Mouse (Mus musculus) layer of hippocampus, adult 2 months (tissue): ENCODE results near the gene Arhgap42. TPM values are rescaled to one million over a fixed set of nuclear protein-coding genes. Genes with fewer than 3 reads are reported as not detected.

Experiments
- DNase-seq, 2 experiments: peaks; one replicate each; pipeline ENCODE4 v3.0.0; 2022; ENCODE audit warnings: low spot score in 2 of 2
- H3K27ac ChIP-seq: fragments of 200-600 bp; 2 replicates; pipeline ENCODE4 v1.8.1; 2022
- H3K4me3 ChIP-seq: fragments of 200-600 bp; 2 replicates; pipeline ENCODE4 v1.8.1; 2022; ENCODE audit warnings: mild to moderate bottlenecking
- CTCF ChIP-seq: fragments of 200-600 bp; conservative IDR thresholded peaks from 2 replicates; pipeline ENCODE4 v1.8.1; 2022; ENCODE audit warnings: antibody characterized with exemption, mild to moderate bottlenecking, moderate library complexity
- total RNA-seq, 2 experiments: library from RNA; stranded (reverse); gene quantifications; 2 replicates each; pipeline ENCODE4 v1.2.3; 2021

Gene Arhgap42
- total RNA-seq, 2 experiments from 2014 or later = 7.5 to 8.1 TPM

GRCm38 (mm10) chr9:9229662-9230061, 9.2 kb downstream of the Arhgap42 start:
- no peak for TF ChIP-seq CTCF
- H3K4me3 ChIP-seq = no peak overlapping the region
- DNase-seq = no peak

DNA sequence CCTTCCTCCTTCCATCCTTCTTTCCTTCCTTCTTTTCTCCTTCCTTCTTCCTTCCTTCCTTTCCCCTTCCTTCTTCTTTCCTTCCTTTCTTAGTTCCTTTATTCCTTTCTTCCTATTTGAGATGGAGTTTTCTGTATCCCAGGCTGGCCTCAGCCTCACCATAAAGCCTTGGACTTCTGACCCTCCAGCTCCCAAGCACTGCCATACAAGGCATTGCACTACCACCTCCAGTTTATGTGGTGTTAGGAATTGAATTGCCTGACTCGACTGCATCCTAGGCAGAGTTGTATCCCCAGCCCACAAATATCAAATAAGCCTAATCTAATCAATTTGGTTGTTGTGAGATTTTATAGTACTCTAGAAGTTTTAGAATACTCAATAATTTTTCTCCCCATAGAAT, 14.1 kb downstream of the Arhgap42 start:
- no peak overlapping the region for H3K4me3 ChIP-seq
- no peak for DNase-seq
- TF ChIP-seq CTCF = no peak
- no peak overlapping the region for H3K27ac ChIP-seq

More at GRCm38 (mm10) chr9:9229662-9230061, 9.2 kb downstream of the Arhgap42 start:
- H3K27ac ChIP-seq = no peak overlapping the region

GRCm38 (mm10) chr9:9223384-9223783, 15.5 kb downstream of the Arhgap42 start:
- no peak for DNase-seq
- TF ChIP-seq CTCF = no peak
- H3K27ac ChIP-seq = no peak overlapping the region

DNA sequence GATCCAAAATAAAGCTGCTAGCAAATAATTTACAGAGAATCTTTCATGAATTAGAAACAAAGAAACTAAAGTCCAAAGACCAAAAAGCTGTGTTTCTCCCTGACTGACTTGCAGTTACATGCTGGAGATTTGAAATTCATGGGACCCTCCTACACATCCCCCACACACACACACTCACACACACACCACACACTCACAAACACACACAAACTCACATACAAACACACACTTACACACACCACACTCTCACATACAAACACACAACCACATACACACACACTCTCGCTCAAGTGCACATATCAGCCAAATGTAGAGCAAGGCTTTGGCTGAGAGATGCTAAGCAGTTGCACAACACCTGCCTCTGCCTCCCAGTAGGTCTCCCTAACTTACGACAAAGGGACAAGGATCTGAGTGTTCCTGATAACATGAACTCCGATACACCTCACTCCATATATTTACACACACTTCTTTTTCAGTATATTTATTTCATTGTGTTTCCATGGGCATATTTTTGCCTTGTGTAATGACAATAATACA, 16.9 kb downstream of the Arhgap42 start:
- DNase-seq = no peak
- TF ChIP-seq CTCF = no peak
- no peak overlapping the region for H3K27ac ChIP-seq
- no peak overlapping the region for H3K4me3 ChIP-seq

More at GRCm38 (mm10) chr9:9223384-9223783, 15.5 kb downstream of the Arhgap42 start:
- H3K4me3 ChIP-seq = no peak overlapping the region

- DNase-seq = no peak
- Histone ChIP-seq H3K27ac (no peak overlapping the region), H3K4me3 (no peak overlapping the region)
- no peak for TF ChIP-seq CTCF
These were observed 17.7 kb downstream of the Arhgap42 start for GRCm38 (mm10) chr9:9221185-9221584.

DNA sequence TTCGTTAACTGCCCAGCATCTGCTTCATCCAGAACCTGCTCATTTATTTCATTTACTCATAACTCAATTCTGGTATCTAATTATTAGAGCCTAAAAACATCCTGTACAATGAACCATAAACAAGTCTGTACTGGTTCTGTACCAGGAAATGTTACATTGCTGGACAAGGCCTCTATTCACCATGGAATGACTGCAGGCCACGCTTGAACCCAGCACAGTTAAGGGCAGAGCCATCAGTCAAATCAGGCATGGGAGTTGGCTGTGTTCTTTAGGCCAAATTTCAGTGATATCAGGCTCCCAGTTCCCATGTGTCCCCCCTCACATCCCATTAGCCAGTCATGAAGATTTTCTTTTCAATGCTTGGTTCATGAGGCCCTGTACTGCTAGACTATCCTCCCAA, 20.6 kb downstream of the Arhgap42 start:
- DNase-seq = no peak
- H3K4me3 ChIP-seq = no peak overlapping the region
- no peak for TF ChIP-seq CTCF
- no peak overlapping the region for H3K27ac ChIP-seq

DNA sequence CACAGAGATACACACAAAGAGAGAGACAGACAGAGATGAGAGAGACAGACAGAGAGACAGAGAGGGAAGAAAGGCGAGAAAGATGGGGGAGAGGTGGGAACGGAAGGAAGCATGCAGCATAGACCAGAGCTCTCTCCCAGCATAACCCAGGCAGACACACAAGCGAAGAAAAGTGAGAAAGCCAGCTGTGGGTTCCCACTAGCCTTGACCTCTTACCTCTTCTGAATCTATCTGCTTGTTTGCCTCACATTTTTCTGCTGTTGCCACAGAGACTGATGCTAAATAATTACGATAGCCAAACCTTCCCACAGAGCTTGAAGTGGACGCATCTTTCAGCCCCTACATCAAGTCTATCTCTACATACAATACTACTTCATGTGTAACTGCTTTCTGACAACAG, 24.1 kb downstream of the Arhgap42 start:
- Histone ChIP-seq H3K27ac (no peak overlapping the region), H3K4me3 (no peak overlapping the region)
- TF ChIP-seq CTCF = no peak
- no peak for DNase-seq

- Histone ChIP-seq H3K4me3 (no peak overlapping the region), H3K27ac (no peak overlapping the region)
- TF ChIP-seq CTCF = 0 out of 2 replicates have a peak, but pooled peaks have one; percentile 14
- DNase-seq = no peak
These were observed 24.6 kb downstream of the Arhgap42 start for GRCm38 (mm10) chr9:9214296-9214695.

GRCm38 (mm10) chr9:9211411-9212087, 27.4 kb downstream of the Arhgap42 start:
- H3K4me3 ChIP-seq = no peak overlapping the region
- no peak for TF ChIP-seq CTCF
- DNase-seq = no peak
- no peak overlapping the region for H3K27ac ChIP-seq

DNA sequence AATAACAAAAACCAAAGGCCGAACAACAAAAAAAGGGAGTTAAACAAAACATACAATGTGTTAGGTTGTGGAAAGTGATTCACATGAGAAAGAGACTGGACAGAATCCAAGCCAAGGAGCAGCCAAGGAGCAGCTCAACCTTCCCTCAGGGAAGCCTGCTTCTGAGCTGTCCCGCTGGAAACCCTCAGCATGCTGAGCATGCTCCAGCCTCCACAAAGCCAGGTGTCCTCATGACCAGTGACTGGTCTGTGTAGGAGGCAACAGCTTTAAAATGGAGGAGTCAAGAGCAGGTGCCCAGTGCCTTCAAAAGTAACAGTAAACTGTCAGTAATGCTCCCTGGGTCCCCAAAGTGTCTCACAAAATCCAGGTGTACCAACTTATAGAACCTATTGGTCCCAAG, 28.4 kb downstream of the Arhgap42 start:
- Histone ChIP-seq H3K4me3 (no peak overlapping the region), H3K27ac (no peak overlapping the region)
- no peak for DNase-seq
- no peak for TF ChIP-seq CTCF

DNA sequence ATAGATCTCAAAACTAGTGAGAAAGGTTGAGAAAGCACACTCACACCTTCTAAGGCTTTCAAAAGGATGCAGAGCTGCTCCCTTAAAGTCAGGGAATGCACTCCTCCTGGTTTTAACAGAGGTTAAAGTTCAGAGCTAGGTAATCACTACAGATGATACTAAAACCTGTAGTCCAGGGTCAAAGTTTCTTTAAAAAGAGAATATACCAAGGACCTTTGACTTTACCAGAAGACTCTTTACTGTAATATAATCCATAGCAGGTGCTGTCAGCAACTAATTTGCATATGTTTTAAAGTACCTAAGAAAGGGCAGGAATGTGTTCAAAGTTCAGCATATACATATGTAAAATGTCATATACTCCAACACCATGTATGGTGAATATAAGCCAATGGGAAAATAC, 30.7 kb downstream of the Arhgap42 start:
- Histone ChIP-seq H3K27ac (no peak overlapping the region), H3K4me3 (no peak overlapping the region)
- no peak for TF ChIP-seq CTCF
- no peak for DNase-seq

- H3K27ac ChIP-seq = no peak overlapping the region
- H3K4me3 ChIP-seq = no peak overlapping the region
- no peak for DNase-seq
- TF ChIP-seq CTCF = no peak
These were observed 31.6 kb downstream of the Arhgap42 start for GRCm38 (mm10) chr9:9207251-9207650.

DNA sequence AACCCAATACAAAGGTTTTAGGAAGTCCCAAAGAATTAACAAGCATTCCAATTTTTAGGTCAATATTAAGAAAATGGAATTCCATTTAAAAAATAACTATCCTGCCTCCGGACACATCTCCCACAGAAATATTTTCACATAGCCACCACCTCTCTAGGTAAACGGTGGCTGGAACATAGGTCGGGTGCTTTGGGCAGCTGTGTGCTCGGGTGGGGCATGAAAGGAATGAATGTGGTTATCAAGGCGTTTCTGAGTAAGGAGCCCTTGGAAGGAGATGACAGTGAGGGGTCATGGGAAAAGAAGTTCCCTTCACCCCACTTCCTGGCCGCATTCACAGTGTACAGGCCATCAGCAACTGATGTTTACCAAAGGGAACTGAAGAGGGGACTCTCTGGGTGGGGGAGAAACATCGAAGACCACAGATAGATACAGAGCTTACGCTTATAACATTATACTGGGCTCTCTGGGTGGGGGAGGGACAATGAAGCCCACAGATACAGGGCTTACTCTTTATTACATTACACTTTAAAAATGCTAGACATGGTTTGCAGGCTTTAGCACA, 38.0 kb downstream of the Arhgap42 start:
- H3K4me3 ChIP-seq = no peak overlapping the region
- H3K27ac ChIP-seq = no peak overlapping the region
- DNase-seq = no peak
- TF ChIP-seq CTCF = no peak
